Mouse (Mus musculus): ENCODE results near the gene Ccdc85a.

DNA sequence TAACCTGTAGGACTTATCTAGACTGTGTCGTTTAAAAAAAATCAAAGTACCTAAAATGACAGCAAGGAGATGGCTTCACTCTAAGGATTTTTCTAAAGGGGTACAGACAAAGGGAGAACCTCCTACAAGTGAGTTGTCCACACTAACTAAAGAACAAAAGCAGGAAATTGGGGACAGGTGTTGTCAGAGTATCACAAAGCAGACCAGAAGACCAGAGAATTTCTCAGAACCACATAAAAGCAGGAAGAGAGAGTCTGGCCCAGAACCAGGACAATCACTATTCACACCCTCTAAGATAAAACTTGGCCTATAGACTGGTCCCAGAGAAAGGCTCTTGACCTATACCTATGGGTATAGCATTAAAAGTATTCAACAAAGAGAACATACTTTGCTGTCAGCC lies 92.8 kb downstream of the Ccdc85a start:
- TF ChIP-seq CTCF (IDR thresholded peaks at IDR 0.05; ENCODE audit: extremely low read depth, insufficient read depth, low read length) = no peak
- no peak for TF ChIP-seq POLR2A (IDR thresholded peaks at IDR 0.05; ENCODE audit: extremely low read depth, insufficient read depth, low read length)

Measured in cortical plate, adult 2 months (tissue).